Mouse (Mus musculus) heart, postnatal 10 days (tissue): ENCODE measurements at regions not wholly inside any gene's neighbourhood (a gene's known extent, or its start where the extent isn't known, plus 50 kb on each side); places are given as distances from the start of the nearest gene placed in this dataset.

Source experiments
- DNase-seq, 2 experiments: peaks; one replicate each; pipeline ENCODE4 v3.0.0; 2021
- intact Hi-C: fragments of 180-260 bp; cut with DNase I; formaldehyde crosslinking; loops from one replicate; pipeline ENCODE4 v1.15.1; 2025

GRCm38 (mm10) chr5:50820674-50821073, 746.9 kb downstream of the Ppargc1a start:
- no peak for DNase-seq

GRCm38 (mm10) chr5:50819959-50820358, 747.6 kb downstream of the Ppargc1a start:
- DNase-seq, result no peak
- intact Hi-C loops, result no loop called here

More at GRCm38 (mm10) chr5:50820674-50821073, 746.9 kb downstream of the Ppargc1a start:
- intact Hi-C loops, result no loop called here

GRCm38 (mm10) chr5:50795310-50795709, 736.5 kb upstream of the Adgra3 start:
- intact Hi-C loops, result no loop called here
- DNase-seq, result no peak

- intact Hi-C loops, result no loop called here
- no peak for DNase-seq
Observed at GRCm38 (mm10) chr5:50794453-50795169, 735.8 kb upstream of the Adgra3 start.

- intact Hi-C loops, result no loop called here
- DNase-seq, result no peak
Observed at GRCm38 (mm10) chr5:50793558-50793957, 734.8 kb upstream of the Adgra3 start.

- no peak for DNase-seq
- intact Hi-C loops, result no loop called here
Observed at GRCm38 (mm10) chr5:50785273-50785672, 726.5 kb upstream of the Adgra3 start.

GRCm38 (mm10) chr5:50779138-50779537, 720.3 kb upstream of the Adgra3 start:
- intact Hi-C loops, result no loop called here
- no peak for DNase-seq

GRCm38 (mm10) chr5:50778221-50778620, 719.4 kb upstream of the Adgra3 start:
- no peak for DNase-seq
- intact Hi-C loops, result no loop called here

- DNase-seq, result no peak
- intact Hi-C loops, result no loop called here
Observed at GRCm38 (mm10) chr5:50762261-50762660, 703.5 kb upstream of the Adgra3 start.

GRCm38 (mm10) chr5:50760386-50760785, 701.6 kb upstream of the Adgra3 start:
- intact Hi-C loops, result no loop called here
- DNase-seq, result no peak

GRCm38 (mm10) chr5:50752766-50753165, 694.0 kb upstream of the Adgra3 start:
- intact Hi-C loops, result loop anchor here (5.0 kb wide), 1 partner anchor 1315 kb away; no protein-coding TSS in a partner anchor
- DNase-seq, result peak; percentile 21 to 48

GRCm38 (mm10) chr5:50751358-50751757, 692.6 kb upstream of the Adgra3 start:
- intact Hi-C loops, result loop anchor here (5.0 kb wide), 1 partner anchor 1316 kb away; no protein-coding TSS in a partner anchor
- DNase-seq, result no peak

GRCm38 (mm10) chr5:50743030-50743429, 684.2 kb upstream of the Adgra3 start:
- intact Hi-C loops, result no loop called here
- no peak for DNase-seq

GRCm38 (mm10) chr5:50733711-50734110, 674.9 kb upstream of the Adgra3 start:
- intact Hi-C loops, result no loop called here
- no peak for DNase-seq

- no peak for DNase-seq
- intact Hi-C loops, result no loop called here
Observed at GRCm38 (mm10) chr5:50728337-50729003, 669.7 kb upstream of the Adgra3 start.

GRCm38 (mm10) chr5:50706945-50707663, 648.3 kb upstream of the Adgra3 start:
- intact Hi-C loops, result no loop called here
- no peak for DNase-seq

GRCm38 (mm10) chr5:50698084-50698483, 639.3 kb upstream of the Adgra3 start:
- intact Hi-C loops, result no loop called here
- DNase-seq, result no peak

GRCm38 (mm10) chr5:50697588-50697987, 638.8 kb upstream of the Adgra3 start:
- no peak for DNase-seq
- intact Hi-C loops, result no loop called here

GRCm38 (mm10) chr5:50688362-50688761, 629.6 kb upstream of the Adgra3 start:
- intact Hi-C loops, result no loop called here
- DNase-seq, result no peak

- intact Hi-C loops, result no loop called here
- DNase-seq, result no peak
Observed at GRCm38 (mm10) chr5:50683966-50684365, 625.2 kb upstream of the Adgra3 start.

- no peak for DNase-seq
- intact Hi-C loops, result no loop called here
Observed at GRCm38 (mm10) chr5:50636539-50636938, 577.7 kb upstream of the Adgra3 start.

GRCm38 (mm10) chr5:50626648-50627047, 567.8 kb upstream of the Adgra3 start:
- intact Hi-C loops, result no loop called here
- DNase-seq, result no peak
